Mouse (Mus musculus): ENCODE results near the gene Myo15b. TPM values are rescaled to one million over a fixed set of nuclear protein-coding genes. Genes with fewer than 3 reads are reported as not detected.

Myo15b gene
- polyA plus RNA-seq, 1 experiment from 2014 or later = 0.83 TPM

GRCm38 (mm10) chr11:115877174-115877755, 19.1 kb downstream of the Myo15b start:
- Histone ChIP-seq H3K27ac (ENCODE audit: low read length) (no peak overlapping the region), H3K4me1 (replicated peaks; ENCODE audit: control insufficient read depth, insufficient read depth, low read length) (no peaks in the 10 kb centered on the region), H3K9ac (ENCODE audit: low read length) (no peak overlapping the region), H3K36me3 (ENCODE audit: control insufficient read depth, insufficient read depth, low read length) (no peaks in the 10 kb centered on the region), H3K4me2 (ENCODE audit: low read depth, low read length) (no peak overlapping the region), H3K27me3 (ENCODE audit: control insufficient read depth, insufficient read depth, low read depth, low read length) (no peaks in the 10 kb centered on the region; the same call in 1 of the 2 replicates), H3K9me3 (ENCODE audit: control insufficient read depth, low read length) (no peaks in the 10 kb centered on the region), H3K4me3 (ENCODE audit: low read length) (no peak overlapping the region)
- WGBS = 52% methylated on average over 6 of the region's 6 CpGs
- no peak for ATAC-seq (ENCODE audit: low read depth)

- no peak overlapping the region for H3K4me2 ChIP-seq (ENCODE audit: low read depth, low read length)
- no peak for ATAC-seq (ENCODE audit: low read depth)
- no peak overlapping the region for H3K27ac ChIP-seq (ENCODE audit: low read length)
- H3K9ac ChIP-seq (ENCODE audit: low read length) = no peak overlapping the region
- no peaks in the 10 kb centered on the region for H3K9me3 ChIP-seq (ENCODE audit: control insufficient read depth, low read length)
- peaks cover 3% of the 10 kb centered on the region for H3K27me3 ChIP-seq (ENCODE audit: control insufficient read depth, insufficient read depth, low read depth, low read length)
- no peak overlapping the region for H3K4me3 ChIP-seq (ENCODE audit: low read length)
- H3K4me1 ChIP-seq (replicated peaks; ENCODE audit: control insufficient read depth, insufficient read depth, low read length) = no peaks in the 10 kb centered on the region
- no peaks in the 10 kb centered on the region for H3K36me3 ChIP-seq (ENCODE audit: control insufficient read depth, insufficient read depth, low read length)
- 77% methylated on average over 8 of the region's 8 CpGs for WGBS
These were observed 19.9 kb downstream of the Myo15b start for GRCm38 (mm10) chr11:115878071-115878470.

GRCm38 (mm10) chr11:115881002-115881401, 22.8 kb downstream of the Myo15b start:
- no peak for ATAC-seq (ENCODE audit: low read depth)
- Histone ChIP-seq H3K27me3 (ENCODE audit: control insufficient read depth, insufficient read depth, low read depth, low read length) (peaks cover 6% of the 10 kb centered on the region), H3K9me3 (ENCODE audit: control insufficient read depth, low read length) (no peaks in the 10 kb centered on the region), H3K27ac (ENCODE audit: low read length) (no peak overlapping the region), H3K4me2 (ENCODE audit: low read depth, low read length) (no peak overlapping the region), H3K4me3 (ENCODE audit: low read length) (no peak overlapping the region), H3K9ac (ENCODE audit: low read length) (no peak overlapping the region), H3K4me1 (replicated peaks; ENCODE audit: control insufficient read depth, insufficient read depth, low read length) (no peaks in the 10 kb centered on the region), H3K36me3 (ENCODE audit: control insufficient read depth, insufficient read depth, low read length) (no peaks in the 10 kb centered on the region)
- 28% methylated on average over 5 of the region's 5 CpGs for WGBS

- H3K9ac ChIP-seq (ENCODE audit: low read length) = no peak overlapping the region
- H3K27me3 ChIP-seq (ENCODE audit: control insufficient read depth, insufficient read depth, low read depth, low read length) = peaks cover 6% of the 10 kb centered on the region
- no peak overlapping the region for H3K4me3 ChIP-seq (ENCODE audit: low read length)
- H3K27ac ChIP-seq (ENCODE audit: low read length) = no peak overlapping the region
- H3K9me3 ChIP-seq (ENCODE audit: control insufficient read depth, low read length) = no peaks in the 10 kb centered on the region
- ATAC-seq (ENCODE audit: low read depth) = no peak
- no peaks in the 10 kb centered on the region for H3K4me1 ChIP-seq (replicated peaks; ENCODE audit: control insufficient read depth, insufficient read depth, low read length)
- WGBS = 31% methylated on average over 17 of the region's 17 CpGs
- H3K36me3 ChIP-seq (ENCODE audit: control insufficient read depth, insufficient read depth, low read length) = no peaks in the 10 kb centered on the region
- no peak overlapping the region for H3K4me2 ChIP-seq (ENCODE audit: low read depth, low read length)
These were observed 25.0 kb downstream of the Myo15b start for GRCm38 (mm10) chr11:115883251-115883650.

- no peak overlapping the region for H3K4me3 ChIP-seq (ENCODE audit: low read length)
- H3K9ac ChIP-seq (ENCODE audit: low read length) = no peak overlapping the region
- no peak for ATAC-seq (ENCODE audit: low read depth)
- no peak overlapping the region for H3K27ac ChIP-seq (ENCODE audit: low read length)
- WGBS = 87% methylated on average over 3 of the region's 3 CpGs
- H3K4me1 ChIP-seq (replicated peaks; ENCODE audit: control insufficient read depth, insufficient read depth, low read length) = no peaks in the 10 kb centered on the region
- no peaks in the 10 kb centered on the region for H3K9me3 ChIP-seq (ENCODE audit: control insufficient read depth, low read length)
- peaks cover 6% of the 10 kb centered on the region for H3K27me3 ChIP-seq (ENCODE audit: control insufficient read depth, insufficient read depth, low read depth, low read length)
- no peak overlapping the region for H3K4me2 ChIP-seq (ENCODE audit: low read depth, low read length)
- H3K36me3 ChIP-seq (ENCODE audit: control insufficient read depth, insufficient read depth, low read length) = no peaks in the 10 kb centered on the region
These were observed 26.2 kb downstream of the Myo15b start for GRCm38 (mm10) chr11:115884361-115884760.

GRCm38 (mm10) chr11:115885281-115885680, 27.1 kb downstream of the Myo15b start:
- Histone ChIP-seq H3K36me3 (ENCODE audit: control insufficient read depth, insufficient read depth, low read length) (no peaks in the 10 kb centered on the region), H3K27ac (ENCODE audit: low read length) (no peak overlapping the region), H3K27me3 (ENCODE audit: control insufficient read depth, insufficient read depth, low read depth, low read length) (peaks cover 6% of the 10 kb centered on the region), H3K4me2 (ENCODE audit: low read depth, low read length) (no peak overlapping the region), H3K4me3 (ENCODE audit: low read length) (no peak overlapping the region), H3K9me3 (ENCODE audit: control insufficient read depth, low read length) (no peaks in the 10 kb centered on the region), H3K9ac (ENCODE audit: low read length) (no peak overlapping the region), H3K4me1 (replicated peaks; ENCODE audit: control insufficient read depth, insufficient read depth, low read length) (no peaks in the 10 kb centered on the region)
- 71% methylated on average over 11 of the region's 11 CpGs for WGBS
- ATAC-seq (ENCODE audit: low read depth) = no peak

GRCm38 (mm10) chr11:115886446-115886845, 28.2 kb downstream of the Myo15b start:
- no peak overlapping the region for H3K27ac ChIP-seq (ENCODE audit: low read length)
- H3K4me1 ChIP-seq (replicated peaks; ENCODE audit: control insufficient read depth, insufficient read depth, low read length) = peaks cover 4% of the 10 kb centered on the region; the same call in 1 of the 2 replicates
- H3K9ac ChIP-seq (ENCODE audit: low read length) = no peak overlapping the region
- WGBS = 90% methylated on average over 11 of the region's 11 CpGs
- H3K4me2 ChIP-seq (ENCODE audit: low read depth, low read length) = no peak overlapping the region
- H3K4me3 ChIP-seq (ENCODE audit: low read length) = no peak overlapping the region
- no peak for ATAC-seq (ENCODE audit: low read depth)
- no peaks in the 10 kb centered on the region for H3K9me3 ChIP-seq (ENCODE audit: control insufficient read depth, low read length)
- H3K36me3 ChIP-seq (ENCODE audit: control insufficient read depth, insufficient read depth, low read length) = no peaks in the 10 kb centered on the region
- H3K27me3 ChIP-seq (ENCODE audit: control insufficient read depth, insufficient read depth, low read depth, low read length) = peaks cover 6% of the 10 kb centered on the region

GRCm38 (mm10) chr11:115888020-115888419, 29.8 kb downstream of the Myo15b start:
- Histone ChIP-seq H3K9me3 (ENCODE audit: control insufficient read depth, low read length) (no peaks in the 10 kb centered on the region), H3K4me1 (replicated peaks; ENCODE audit: control insufficient read depth, insufficient read depth, low read length) (peaks cover 4% of the 10 kb centered on the region; the same call in 1 of the 2 replicates), H3K9ac (ENCODE audit: low read length) (no peak overlapping the region), H3K4me3 (ENCODE audit: low read length) (no peak overlapping the region), H3K27ac (ENCODE audit: low read length) (no peak overlapping the region), H3K27me3 (ENCODE audit: control insufficient read depth, insufficient read depth, low read depth, low read length) (peaks cover 4% of the 10 kb centered on the region), H3K36me3 (ENCODE audit: control insufficient read depth, insufficient read depth, low read length) (no peaks in the 10 kb centered on the region), H3K4me2 (ENCODE audit: low read depth, low read length) (no peak overlapping the region)
- 85% methylated on average over 5 of the region's 5 CpGs for WGBS
- ATAC-seq (ENCODE audit: low read depth) = no peak

- H3K36me3 ChIP-seq (ENCODE audit: control insufficient read depth, insufficient read depth, low read length) = peaks cover 4% of the 10 kb centered on the region; the same call in 1 of the 2 replicates
- no peaks in the 10 kb centered on the region for H3K9me3 ChIP-seq (ENCODE audit: control insufficient read depth, low read length)
- no peak overlapping the region for H3K9ac ChIP-seq (ENCODE audit: low read length)
- peak; percentile 26; the same call in 1 of the 2 replicates for ATAC-seq (ENCODE audit: low read depth)
- 56% methylated on average over 6 of the region's 6 CpGs for WGBS
- H3K4me1 ChIP-seq (replicated peaks; ENCODE audit: control insufficient read depth, insufficient read depth, low read length) = peaks cover 4% of the 10 kb centered on the region; the same call in 1 of the 2 replicates
- H3K4me2 ChIP-seq (ENCODE audit: low read depth, low read length) = no peak overlapping the region
- H3K27ac ChIP-seq (ENCODE audit: low read length) = no peak overlapping the region
- H3K4me3 ChIP-seq (ENCODE audit: low read length) = no peak overlapping the region
- H3K27me3 ChIP-seq (ENCODE audit: control insufficient read depth, insufficient read depth, low read depth, low read length) = no peaks in the 10 kb centered on the region
These were observed 31.0 kb downstream of the Myo15b start for GRCm38 (mm10) chr11:115889159-115889558.

All from lung, embryonic 16.5 days (tissue).